Mouse (Mus musculus): ENCODE measurements around the gene Arih1.

- TF ChIP-seq CTCF (IDR thresholded peaks at IDR 0.05; ENCODE audit: borderline replicate concordance, control insufficient read depth, extremely low read depth, insufficient read depth, low read length, poor library complexity) (no peak), POLR2A (IDR thresholded peaks at IDR 0.05; ENCODE audit: control insufficient read depth, extremely low read depth, insufficient read depth, low read length, poor library complexity) (no peak)
Observed at GRCm38 (mm10) chr9:59352586-59353252, 133.7 kb downstream of the Arih1 start.
